Mouse (Mus musculus) ES-E14 (cell line): Measurements from ENCODE around the gene Foxo1. TPM values are rescaled to one million over a fixed set of nuclear protein-coding genes. Genes with fewer than 3 reads are reported as not detected.

Experiments used
- DNase-seq: peaks from one replicate; pipeline ENCODE4 v3.0.0-alpha.2; 2013; ENCODE audit warnings: low read depth, low spot score
- H3K27ac ChIP-seq: 2 replicates; pipeline ENCODE4 v1.5.1; 2012; ENCODE audit warnings: low read depth, mild to moderate bottlenecking, low read length, moderate library complexity, mixed read lengths; ENCODE audit not compliant: poor library complexity, insufficient read depth, severe bottlenecking
- H3K36me3 ChIP-seq: 2 replicates; pipeline ENCODE4 v1.6.1; 2012; ENCODE audit warnings: mild to moderate bottlenecking, low read length, moderate library complexity, mixed read lengths; ENCODE audit not compliant: control insufficient read depth, poor library complexity, insufficient read depth, severe bottlenecking
- H3K4me1 ChIP-seq, 2 experiments: fragments of 150-350 bp in 1 of 2; sonication (generic) in 1 of 2; 2 replicates each; pipeline ENCODE4 v1.6.1; 2012; ENCODE audit warnings: low read length in 2 of 2, mild to moderate bottlenecking in 1 of 2, mixed read lengths in 1 of 2; ENCODE audit not compliant: control insufficient read depth in 2 of 2, insufficient read depth in 2 of 2, poor library complexity in 1 of 2
- H3K4me3 ChIP-seq, 2 experiments: fragments of 150-350 bp in 1 of 2; sonication (generic) in 1 of 2; 2 replicates each; pipeline ENCODE4 v1.5.1; 2012; ENCODE audit warnings: low read length in 2 of 2, low read depth in 1 of 2, mild to moderate bottlenecking in 1 of 2, mixed read lengths in 1 of 2; ENCODE audit not compliant: insufficient read depth in 1 of 2, poor library complexity in 1 of 2, severe bottlenecking in 1 of 2
- H3K9ac ChIP-seq: 2 replicates; pipeline ENCODE4 v1.6.1; 2012; ENCODE audit warnings: low read depth, mild to moderate bottlenecking, low read length, mixed read lengths; ENCODE audit not compliant: poor library complexity, insufficient read depth, severe bottlenecking
- H3K9me3 ChIP-seq: fragments of 150-350 bp; sonication (generic); 2 replicates; pipeline ENCODE4 v1.6.1; 2012; ENCODE audit warnings: low read depth, mild to moderate bottlenecking, low read length; ENCODE audit not compliant: control insufficient read depth, insufficient read depth
- CHD2 ChIP-seq: IDR thresholded peaks from 2 replicates; pipeline ENCODE4 v1.6.1; 2014; ENCODE audit warnings: mild to moderate bottlenecking, low read depth, low read length, inconsistent platforms
- HCFC1 ChIP-seq: IDR thresholded peaks from 2 replicates; pipeline ENCODE4 v1.6.1; 2012; ENCODE audit warnings: low read length, inconsistent platforms, borderline replicate concordance; ENCODE audit not compliant: insufficient read depth
- MAFK ChIP-seq: IDR thresholded peaks from 2 replicates; pipeline ENCODE4 v1.6.1; 2014; ENCODE audit warnings: mild to moderate bottlenecking, low read depth, low read length, inconsistent platforms; ENCODE audit not compliant: insufficient read depth
- ZC3H11A ChIP-seq: IDR thresholded peaks from 2 replicates; pipeline ENCODE4 v1.6.1; 2012; ENCODE audit warnings: low read depth, mild to moderate bottlenecking, inconsistent platforms, low read length, borderline replicate concordance
- ZNF384 ChIP-seq: IDR thresholded peaks from 2 replicates; pipeline ENCODE4 v1.6.1; 2012; ENCODE audit warnings: low read depth, low read length, inconsistent platforms
- in situ Hi-C, 2 experiments: fragments of 600-800 bp; cut with MboI; formaldehyde crosslinking; loops; one replicate each; pipeline ENCODE4 v1.15.1; 2025; ENCODE audit warnings: low sequenced_read_pairs in 2 of 2, inconsistent platforms in 1 of 2; ENCODE audit not compliant: unreplicated experiment in 2 of 2
- total RNA-seq: library from RNA; depleted of rRNA; stranded (reverse); fragments of 300-350 nt; gene quantifications from 2 replicates; pipeline ENCODE4 v1.2.3, GENCODE M21; 2012

Foxo1 gene
- total RNA-seq, 1 experiment = 2.3 TPM

DNA sequence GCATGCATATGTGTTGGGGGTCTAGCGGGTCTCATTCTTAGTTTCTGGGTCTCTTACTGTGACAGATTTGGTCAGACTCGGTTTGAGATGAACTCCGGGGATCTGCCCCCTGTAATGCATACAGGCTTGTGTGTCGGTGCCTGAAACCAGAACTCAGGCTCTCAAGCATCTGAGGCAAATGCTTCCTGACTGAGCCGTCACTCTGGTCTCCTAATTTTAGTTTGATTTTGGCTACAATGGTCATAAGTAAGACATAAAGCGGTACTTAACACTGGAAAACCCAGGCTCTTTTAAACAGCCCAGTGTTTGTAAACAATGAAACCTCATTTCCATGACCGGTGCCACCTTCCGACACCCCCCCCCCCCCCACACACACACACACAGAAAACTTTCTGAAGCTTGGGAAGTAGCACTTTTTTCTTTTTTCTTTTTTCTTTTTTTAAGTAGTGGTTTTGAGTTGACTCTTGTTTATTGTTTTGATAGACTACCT is 4.3 kb downstream of the Foxo1 start:
- H3K4me3 ChIP-seq = no peak overlapping the region
- no peak for TF ChIP-seq ZC3H11A
- no peak for TF ChIP-seq ZNF384
- TF ChIP-seq CHD2 = no peak
- TF ChIP-seq HCFC1 = no peak
- no peak for TF ChIP-seq MAFK

DNA sequence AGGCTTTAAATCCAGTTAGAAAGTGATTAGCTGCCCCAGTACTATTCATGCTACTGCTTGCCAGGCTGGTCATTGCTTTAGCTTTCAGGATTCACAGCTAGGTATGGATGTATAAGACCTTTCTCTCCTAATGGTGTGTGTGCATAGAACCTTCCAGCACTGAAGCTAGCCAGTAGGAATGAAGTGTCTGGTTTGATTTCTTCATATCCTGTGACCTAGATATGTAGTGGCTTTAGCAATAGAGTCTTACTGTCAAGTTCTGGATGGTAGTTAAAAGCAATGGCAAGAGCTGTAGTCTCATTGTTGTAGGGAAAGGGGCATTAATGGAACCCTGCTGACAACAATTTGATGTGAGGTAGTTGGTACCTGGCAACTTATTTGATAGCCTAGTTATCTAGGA is 6.3 kb downstream of the Foxo1 start:
- DNase-seq = no peak
- H3K4me3 ChIP-seq = no peak overlapping the region
- H3K27ac ChIP-seq = no peak overlapping the region
- no peaks in the 10 kb centered on the region; the same call in 1 of the 2 replicates for H3K36me3 ChIP-seq
- H3K9ac ChIP-seq = no peak overlapping the region
- H3K4me1 ChIP-seq = peaks cover 2 to 6% of the 10 kb centered on the region in 2 experiments; a peak in 1 of 4 replicates
- TF ChIP-seq HCFC1 = no peak
- no peak for TF ChIP-seq MAFK
- no peak for TF ChIP-seq ZNF384
- no peak for TF ChIP-seq CHD2
- no peak for TF ChIP-seq ZC3H11A
- in situ Hi-C loops = loop anchor here (25.0 kb wide), 4 partner anchors 388 to 1188 kb away; partner anchors contain the start of genes Nhlrc3 (in 2 of the 2) and Proser1 (in 2 of the 2)
- no peaks in the 10 kb centered on the region for H3K9me3 ChIP-seq

More for the DNA sequence above, 4.3 kb downstream of the Foxo1 start:
- in situ Hi-C loops = loop anchor here (25.0 kb wide), 4 partner anchors 390 to 1190 kb away; partner anchors contain the start of genes Nhlrc3 (in 2 of the 2) and Proser1 (in 2 of the 2)
- Histone ChIP-seq H3K9me3 (no peaks in the 10 kb centered on the region), H3K36me3 (no peaks in the 10 kb centered on the region; the same call in 1 of the 2 replicates), H3K27ac (no peak overlapping the region), H3K9ac (no peak overlapping the region), H3K4me1 (peaks cover under 1 to 6% of the 10 kb centered on the region in 2 experiments; a peak in 1 of 4 replicates)
- no peak for DNase-seq

DNA sequence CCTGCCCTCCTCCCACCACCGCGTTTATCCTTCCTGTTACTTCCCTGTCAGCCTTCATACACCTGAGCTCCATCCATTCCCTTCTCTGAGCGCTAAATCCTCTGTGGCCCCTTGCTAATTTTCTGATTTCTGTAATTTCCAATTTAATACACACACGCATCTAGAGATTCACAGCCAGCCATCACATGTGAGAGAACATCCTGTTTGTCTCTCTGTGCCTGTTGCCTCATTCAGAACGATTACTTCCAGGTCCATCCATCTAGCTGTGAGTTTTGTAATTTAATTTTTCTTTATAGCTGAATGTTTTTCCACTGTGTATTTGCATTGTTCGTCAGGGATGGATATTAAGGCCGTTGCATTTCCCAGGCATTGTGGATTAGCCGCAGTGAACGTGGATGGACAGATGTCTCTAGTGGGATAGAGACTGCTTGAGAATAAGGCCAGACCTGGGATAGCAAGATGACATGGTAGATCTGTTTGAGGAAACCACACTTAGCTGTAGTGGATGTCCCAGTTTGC is 7.0 kb downstream of the Foxo1 start:
- H3K9ac ChIP-seq = no peak overlapping the region
- in situ Hi-C loops = no loop called here
- H3K36me3 ChIP-seq = no peaks in the 10 kb centered on the region; the same call in 1 of the 2 replicates
- H3K27ac ChIP-seq = no peak overlapping the region
- no peak overlapping the region for H3K4me3 ChIP-seq
- H3K9me3 ChIP-seq = no peaks in the 10 kb centered on the region
- H3K4me1 ChIP-seq = peaks cover 2 to 6% of the 10 kb centered on the region in 2 experiments; a peak in 1 of 4 replicates
- TF ChIP-seq HCFC1 = no peak
- no peak for TF ChIP-seq ZC3H11A
- TF ChIP-seq ZNF384 = no peak
- TF ChIP-seq CHD2 = no peak
- TF ChIP-seq MAFK = no peak
- DNase-seq = no peak

DNA sequence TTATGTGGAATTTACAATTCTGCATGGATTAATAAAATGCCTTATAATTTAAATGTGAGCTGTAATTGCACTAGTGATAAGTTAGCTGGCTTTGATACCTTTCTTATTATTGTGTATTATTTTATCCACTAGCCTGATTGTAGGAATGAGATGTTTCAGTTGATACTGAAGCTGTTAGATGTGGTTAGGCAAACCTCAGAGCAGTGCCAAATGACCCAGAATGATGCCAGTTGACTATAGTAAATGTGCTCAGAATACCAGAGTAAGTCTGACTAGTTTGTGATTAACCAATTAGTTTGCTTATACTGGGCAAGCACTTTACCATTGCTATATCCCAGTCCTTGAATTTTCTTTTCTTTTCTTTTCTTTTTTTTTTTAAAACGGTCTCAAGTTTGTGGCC is 12.5 kb downstream of the Foxo1 start:
- no peak overlapping the region for H3K4me3 ChIP-seq
- H3K9me3 ChIP-seq = no peaks in the 10 kb centered on the region
- in situ Hi-C loops = no loop called here
- no peak overlapping the region for H3K9ac ChIP-seq
- no peak for TF ChIP-seq HCFC1
- TF ChIP-seq ZC3H11A = no peak
- TF ChIP-seq MAFK = no peak
- TF ChIP-seq ZNF384 = no peak
- no peak for TF ChIP-seq CHD2
- no peak overlapping the region for H3K27ac ChIP-seq
- peaks cover 2% of the 10 kb centered on the region; the same call in 1 of the 2 replicates for H3K36me3 ChIP-seq
- DNase-seq = no peak
- peaks cover 2% of the 10 kb centered on the region in 2 experiments; a peak in 1 of 4 replicates for H3K4me1 ChIP-seq
